In the genomic region with DNA sequence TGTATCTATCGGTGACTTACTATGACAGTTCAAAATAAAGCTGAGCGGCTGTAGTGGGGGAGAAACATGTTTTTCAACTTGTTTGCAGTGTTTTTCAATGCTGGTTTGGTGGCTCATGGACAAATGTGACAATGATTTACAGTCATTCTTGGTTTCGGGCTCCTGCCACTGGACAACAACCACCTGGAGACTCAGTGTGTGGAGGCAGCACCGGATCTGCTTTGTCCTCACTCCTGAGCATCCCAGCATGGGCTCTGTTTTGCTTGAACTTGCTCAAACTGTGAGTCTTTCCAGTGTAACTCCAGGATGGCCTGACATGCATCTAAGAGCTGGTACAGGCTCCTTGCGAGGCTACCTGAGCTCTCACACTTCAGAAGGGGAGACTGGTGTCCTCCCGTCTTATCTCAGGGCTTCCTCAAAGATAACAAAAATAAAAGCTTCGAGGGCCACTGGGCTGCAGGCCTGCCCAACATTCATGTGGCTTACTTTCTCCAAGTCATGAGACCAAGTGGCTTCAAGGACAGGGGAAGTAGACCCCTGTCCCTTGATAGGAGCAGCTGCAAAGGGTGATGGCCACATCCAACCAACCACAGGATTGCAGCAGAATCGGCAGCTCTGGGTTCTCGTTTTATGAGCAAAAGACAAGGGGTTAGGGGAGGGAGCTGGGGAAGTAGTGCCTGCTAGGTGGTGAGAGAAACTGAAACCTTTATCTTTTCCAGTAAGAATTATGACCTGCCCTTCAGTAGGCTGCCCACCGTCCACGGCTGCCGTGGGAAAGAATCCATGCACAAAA, we compare ENCODE assay signal across 15 mouse cellular contexts. TPM values are rescaled to one million over a fixed set of nuclear protein-coding genes. Genes with fewer than 3 reads are reported as not detected.
DNase-seq lines count a peak whose midpoint lies in the region; ATAC-seq and TF ChIP-seq lines count a peak whose summit lies in the region.
"Had no signal": no experiment of that assay in that cellular context is flagged by ENCODE, and none has a peak within 500 bp of the region (broad histone marks: within the 10 kb centered on the region; RNA-seq: fewer than 3 reads in every experiment).

No protein-coding gene starts in this region.

- no peak for TF ChIP-seq CTCF in kidney, postnatal 0 days (IDR thresholded peaks at IDR 0.05; ENCODE audit: low read depth)
- TF ChIP-seq CTCF in spleen, adult 2 months (IDR thresholded peaks at IDR 0.05; ENCODE audit: extremely low read depth, insufficient read depth, insufficient read length, insufficient replicate concordance) = no peak

- H3K27me3 ChIP-seq in kidney, postnatal 0 days (ENCODE audit: insufficient read depth, low read length) = no peaks in the 10 kb centered on the region
- no peaks in the 10 kb centered on the region for H3K27me3 ChIP-seq in spleen, adult 2 months (ENCODE audit: control insufficient read depth, insufficient read depth, low read length)
- no peaks in the 10 kb centered on the region for H3K27me3 ChIP-seq in liver, embryonic 16.5 days (ENCODE audit: control insufficient read depth, insufficient read depth, low read depth, low read length)
- no peaks in the 10 kb centered on the region for H3K27me3 ChIP-seq in splenic B cell, adult 2 months (ENCODE audit: control insufficient read depth, insufficient read depth, low read length, poor library complexity, severe bottlenecking)
- H3K27me3 ChIP-seq: embryonic facial prominence, embryonic 12.5 days; limb, embryonic 15.5 days; midbrain, embryonic 12.5 days; neural tube, embryonic 12.5 days had no signal

- DNase-seq in kidney, postnatal 0 days (ENCODE audit: low spot score) = peak; percentile 65
- DNase-seq in kidney, postnatal 36 days = no peak
- no peak for DNase-seq in spleen, adult 2 months (ENCODE audit: low read depth in 1 of 2, low spot score in 2 of 2)
- DNase-seq in spleen, postnatal 14 days (ENCODE audit: low spot score in 2 of 2) = no peak
- peak; percentile 24 for DNase-seq in splenic B cell, adult 2 months (ENCODE audit: low read depth, low spot score)
- no peak for DNase-seq in spleen, adult 12 weeks (ENCODE audit: low spot score)
- no peak for DNase-seq in cerebellum, postnatal 10 days
- DNase-seq: cerebellum, adult 9-11 months; spleen, adult 18-20 months had no signal

- no peaks in the 10 kb centered on the region for H3K9me3 ChIP-seq in kidney, postnatal 0 days (replicated peaks; ENCODE audit: low read length)
- no peaks in the 10 kb centered on the region for H3K9me3 ChIP-seq in liver, embryonic 16.5 days (replicated peaks; ENCODE audit: control insufficient read depth, low read length)
- H3K9me3 ChIP-seq: embryonic facial prominence, embryonic 12.5 days; limb, embryonic 15.5 days; midbrain, embryonic 12.5 days; neural tube, embryonic 12.5 days had no signal

- no peak overlapping the region for H3K4me2 ChIP-seq in kidney, postnatal 0 days (ENCODE audit: low read length)
- no peak overlapping the region for H3K4me2 ChIP-seq in liver, embryonic 16.5 days (ENCODE audit: low read depth, low read length)
- H3K4me2 ChIP-seq: embryonic facial prominence, embryonic 12.5 days; limb, embryonic 15.5 days; midbrain, embryonic 12.5 days; neural tube, embryonic 12.5 days had no signal

- no peak for TF ChIP-seq POLR2A in spleen, adult 2 months (IDR thresholded peaks at IDR 0.05; ENCODE audit: low read depth, low read length)

- no peak overlapping the region for H3K9ac ChIP-seq in kidney, postnatal 0 days (ENCODE audit: low read depth, low read length)
- no peak overlapping the region for H3K9ac ChIP-seq in liver, embryonic 16.5 days (ENCODE audit: low read depth, low read length)
- H3K9ac ChIP-seq: embryonic facial prominence, embryonic 12.5 days; limb, embryonic 15.5 days; midbrain, embryonic 12.5 days; neural tube, embryonic 12.5 days had no signal

- no peaks in the 10 kb centered on the region for H3K36me3 ChIP-seq in kidney, postnatal 0 days (ENCODE audit: insufficient read depth, low read length)
- no peaks in the 10 kb centered on the region for H3K36me3 ChIP-seq in spleen, adult 2 months (ENCODE audit: control insufficient read depth, insufficient read depth, low read length)
- H3K36me3 ChIP-seq in liver, embryonic 16.5 days (ENCODE audit: control insufficient read depth, insufficient read depth) = no peaks in the 10 kb centered on the region
- no peaks in the 10 kb centered on the region for H3K36me3 ChIP-seq in splenic B cell, adult 2 months (ENCODE audit: control insufficient read depth, insufficient read depth, low read length, poor library complexity, severe bottlenecking)
- H3K36me3 ChIP-seq: embryonic facial prominence, embryonic 12.5 days; hindbrain, embryonic 10.5 days; limb, embryonic 15.5 days; midbrain, embryonic 12.5 days; neural tube, embryonic 12.5 days had no signal

- no peak overlapping the region for H3K4me3 ChIP-seq in kidney, postnatal 0 days (replicated peaks; ENCODE audit: low read depth, low read length)
- no peak overlapping the region for H3K4me3 ChIP-seq in spleen, adult 2 months (ENCODE audit: extremely low read depth, insufficient read depth, insufficient read length)
- no peak overlapping the region for H3K4me3 ChIP-seq in liver, embryonic 16.5 days (ENCODE audit: low read depth, low read length)
- H3K4me3 ChIP-seq: embryonic facial prominence, embryonic 12.5 days; hindbrain, embryonic 10.5 days; limb, embryonic 15.5 days; midbrain, embryonic 12.5 days; neural tube, embryonic 12.5 days had no signal

- 28% methylated on average over 12 of the region's 12 CpGs for WGBS in kidney, postnatal 0 days
- WGBS in spleen, adult 2 months = 49% methylated on average over 12 of the region's 12 CpGs
- WGBS in liver, embryonic 16.5 days (ENCODE audit: insufficient replicate concordance) = 36% methylated on average over 12 of the region's 12 CpGs

- H3K4me1 ChIP-seq in kidney, postnatal 0 days (replicated peaks; ENCODE audit: insufficient read depth, low read length) = peaks cover 10% of the 10 kb centered on the region; the same call in 1 of the 2 replicates
- peaks cover 8% of the 10 kb centered on the region; the same call in 1 of the 2 replicates for H3K4me1 ChIP-seq in spleen, adult 2 months (ENCODE audit: control insufficient read depth, insufficient read depth, insufficient read length)
- H3K4me1 ChIP-seq in liver, embryonic 16.5 days (ENCODE audit: control insufficient read depth, low read depth, low read length) = no peaks in the 10 kb centered on the region
- H3K4me1 ChIP-seq: embryonic facial prominence, embryonic 12.5 days; hindbrain, embryonic 10.5 days; limb, embryonic 15.5 days; midbrain, embryonic 12.5 days; neural tube, embryonic 12.5 days had no signal

- no peak overlapping the region for H3K27ac ChIP-seq in kidney, postnatal 0 days
- peak overlapping the region; percentile 25 for H3K27ac ChIP-seq in spleen, adult 2 months (ENCODE audit: insufficient read depth, low read length)
- H3K27ac ChIP-seq in liver, embryonic 16.5 days (ENCODE audit: low read length) = peak overlapping the region; percentile 39
- H3K27ac ChIP-seq: embryonic facial prominence, embryonic 12.5 days; hindbrain, embryonic 10.5 days; limb, embryonic 15.5 days; midbrain, embryonic 12.5 days; neural tube, embryonic 12.5 days had no signal

- no peak for ATAC-seq in kidney, postnatal 0 days (replicated peaks; ENCODE audit: low FRiP score, low read depth)
- ATAC-seq in liver, embryonic 16.5 days (ENCODE audit: low read depth) = peak; percentile 43; the same call in 1 of the 2 replicates

RNA-seq across cellular contexts. Expression of a gene that starts 8.8 kb away (rescaled TPM):
- 0.68 and 0.74 TPM in 2 replicates for polyA plus RNA-seq in kidney, postnatal 0 days (2015; fragmentation: Nextera tagmentation; extraction: Ambion mirVana)
- 14.6 and 16.8 TPM in 2 replicates for polyA plus RNA-seq in spleen, adult 2 months (2012; rRNA removed)
- 2.4 and 2.7 TPM in 2 replicates for polyA plus RNA-seq in liver, embryonic 16.5 days (2015; fragmentation: Nextera tagmentation; extraction: Ambion mirVana)

RNA-seq across cellular contexts. Expression of a gene that starts 28.4 kb away (rescaled TPM):
- polyA plus RNA-seq in kidney, postnatal 0 days (2015; fragmentation: Nextera tagmentation; extraction: Ambion mirVana) = 60.5 and 73.0 TPM in 2 replicates
- polyA plus RNA-seq in spleen, adult 2 months (2012; rRNA removed) = 27.1 and 37.2 TPM in 2 replicates
- polyA plus RNA-seq in liver, embryonic 16.5 days (2015; fragmentation: Nextera tagmentation; extraction: Ambion mirVana) = 14.0 and 14.3 TPM in 2 replicates

Comparison
In these comparisons a context has a peak if more than half of its experiments do, and no peak if none do; other contexts are left out.
1. DNase-seq: peak in kidney, postnatal 0 days (single experiment) and splenic B cell, adult 2 months (single experiment); none in kidney, postnatal 36 days (0 of 2), spleen, adult 2 months (0 of 2), spleen, postnatal 14 days (0 of 2), spleen, adult 12 weeks (single experiment) and cerebellum, postnatal 10 days (0 of 2).